Mouse (Mus musculus): ENCODE measurements around the gene Mrpl2.

Gene Mrpl2

DNA sequence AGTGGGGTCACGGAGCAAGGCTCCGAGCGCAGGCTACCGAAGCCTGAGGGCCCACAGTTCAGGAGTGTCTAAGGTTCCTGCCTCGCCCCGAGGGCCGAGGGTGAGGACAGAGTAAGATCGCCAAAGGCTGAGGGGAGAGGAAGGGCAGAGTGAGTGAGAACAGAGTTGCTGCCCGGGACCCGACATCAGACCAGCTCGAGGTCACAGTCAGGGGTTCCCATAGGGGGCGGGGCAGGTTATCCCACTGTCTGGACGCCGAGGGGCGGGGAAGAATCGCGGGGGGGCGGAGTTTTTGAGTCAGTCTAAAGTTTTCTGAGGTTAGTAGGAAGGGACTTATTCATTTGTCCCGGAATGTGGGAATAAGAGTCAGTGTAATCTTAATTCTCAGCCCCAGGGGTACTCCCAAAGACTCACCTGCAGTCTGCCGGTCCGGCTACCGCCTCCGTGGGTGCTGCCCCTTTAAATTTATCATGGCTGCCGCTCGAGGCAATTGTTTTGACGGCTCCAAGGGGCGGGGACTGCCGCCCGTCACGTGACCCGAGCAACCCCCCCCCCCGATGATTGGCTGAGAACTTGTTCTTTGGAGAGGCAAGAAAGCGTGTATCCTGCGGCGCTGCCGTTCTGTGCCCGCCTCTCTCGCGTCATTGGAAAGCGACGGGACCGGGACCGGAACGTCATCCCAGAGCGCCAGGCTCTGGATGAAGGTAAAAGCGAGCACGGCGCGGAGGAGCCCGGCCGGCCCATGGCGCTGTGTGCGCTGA lies at the start of gene Mrpl2, which contains the start of gene Klc4:
Gene Mrpl2, plus strand, starts transcription at position 669 of the 761 bp plus-strand sequence.
Gene Klc4, minus strand, starts transcription at position 462 of the 761 bp plus-strand sequence.
- DNase-seq (ENCODE audit: low spot score in 2 of 2) = peak; percentile 99

DNA sequence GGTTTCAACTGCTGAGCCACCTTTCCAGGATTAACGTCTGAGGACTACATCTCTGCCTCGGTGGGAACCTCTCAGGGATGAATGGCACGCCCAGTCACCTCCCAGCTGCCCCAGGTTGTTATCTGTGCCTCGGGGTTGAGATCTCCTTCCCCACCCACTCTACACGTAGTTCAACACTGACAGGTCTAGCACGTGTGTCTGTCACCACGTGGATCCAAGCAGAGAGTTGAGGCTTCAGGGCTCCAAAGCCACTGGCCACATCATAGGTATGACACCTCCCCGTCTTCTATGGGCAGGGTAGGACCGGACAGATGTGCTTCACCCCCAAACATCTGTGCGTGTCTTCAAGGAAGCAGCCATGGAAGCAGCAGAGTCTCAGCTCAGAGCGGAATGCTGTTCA lies 48.1 kb upstream of the Mrpl2 start:
- no peak for DNase-seq (ENCODE audit: low spot score in 2 of 2)

DNA sequence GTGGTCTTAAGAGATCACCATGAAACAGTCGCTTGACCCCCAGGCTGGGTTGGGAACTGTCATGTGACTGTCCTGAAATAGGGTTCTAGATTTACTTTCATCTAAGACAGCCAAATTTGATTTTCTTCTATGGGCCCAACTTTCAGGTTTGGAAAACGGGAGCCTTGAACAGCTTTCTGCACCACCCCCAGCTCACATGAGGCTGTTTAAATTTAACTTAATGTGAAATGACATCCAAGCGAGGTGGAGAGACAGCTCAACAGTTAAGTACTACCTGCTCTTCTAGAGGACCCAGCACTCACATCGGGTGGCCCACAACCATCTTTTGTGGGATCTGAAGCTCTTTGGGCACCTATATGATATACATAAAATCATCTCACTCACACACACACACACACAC lies 47.1 kb upstream of the Mrpl2 start:
- no peak for DNase-seq (ENCODE audit: low spot score in 2 of 2)

DNA sequence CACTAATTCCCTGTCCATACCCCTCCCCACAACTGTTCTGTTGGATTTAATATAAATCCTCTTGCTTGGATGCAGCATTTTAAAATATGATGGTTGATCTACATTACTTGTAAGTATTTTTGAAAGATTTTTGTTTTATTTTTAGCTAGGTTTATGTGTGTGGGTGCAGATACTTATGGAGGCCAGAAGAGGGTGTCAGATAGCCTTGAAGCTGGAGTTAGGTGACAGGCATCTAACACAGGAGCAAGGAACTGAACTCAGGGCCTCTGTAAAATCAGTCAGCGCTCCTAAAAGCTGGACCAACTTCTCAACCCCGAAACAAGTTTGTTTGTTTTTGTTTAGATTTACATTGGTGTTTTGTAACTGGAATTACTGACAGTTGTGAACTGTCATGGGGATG lies 45.5 kb upstream of the Mrpl2 start:
- no peak for DNase-seq (ENCODE audit: low spot score in 2 of 2)

DNA sequence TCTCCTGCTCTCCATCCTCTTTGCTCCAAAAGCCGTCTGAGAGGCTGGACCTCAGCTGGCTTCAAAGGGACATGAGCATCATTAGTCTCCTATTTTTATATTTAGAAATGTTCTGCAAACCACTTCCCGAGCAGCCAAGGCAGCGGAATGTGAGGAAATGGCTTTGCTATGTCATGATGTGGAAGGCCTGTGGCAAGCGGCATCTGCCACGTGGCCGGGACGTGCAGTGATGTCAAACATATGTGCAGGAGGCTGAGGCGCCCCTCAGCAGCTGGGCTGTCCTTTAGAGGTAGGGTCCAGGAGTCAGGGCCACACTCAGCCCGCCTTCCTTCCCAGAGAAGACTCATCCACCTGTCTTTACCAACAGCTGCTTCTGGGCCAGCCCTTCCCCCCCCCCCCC lies 43.8 kb upstream of the Mrpl2 start:
- DNase-seq (ENCODE audit: low spot score in 2 of 2) = no peak

DNA sequence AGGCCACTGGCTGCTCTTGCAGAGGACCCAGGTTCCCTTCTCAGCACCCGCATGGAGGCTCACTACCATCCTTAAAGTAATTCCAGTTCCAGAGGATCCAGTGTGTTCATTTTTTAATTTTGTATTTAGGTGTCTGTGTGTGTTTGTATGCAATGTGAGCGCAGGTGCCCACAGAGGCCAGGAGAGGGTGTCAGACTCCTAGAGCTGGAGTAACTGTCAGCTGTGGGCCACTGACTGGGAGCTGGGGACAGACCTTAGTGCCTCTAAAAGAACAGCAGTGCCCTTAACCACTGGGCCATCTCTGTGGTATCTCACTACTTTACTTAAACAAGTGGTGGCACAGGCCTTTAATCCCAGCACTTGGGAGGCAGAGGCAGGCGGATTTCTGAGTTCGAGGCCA lies 42.8 kb upstream of the Mrpl2 start:
- DNase-seq (ENCODE audit: low spot score in 2 of 2) = no peak

DNA sequence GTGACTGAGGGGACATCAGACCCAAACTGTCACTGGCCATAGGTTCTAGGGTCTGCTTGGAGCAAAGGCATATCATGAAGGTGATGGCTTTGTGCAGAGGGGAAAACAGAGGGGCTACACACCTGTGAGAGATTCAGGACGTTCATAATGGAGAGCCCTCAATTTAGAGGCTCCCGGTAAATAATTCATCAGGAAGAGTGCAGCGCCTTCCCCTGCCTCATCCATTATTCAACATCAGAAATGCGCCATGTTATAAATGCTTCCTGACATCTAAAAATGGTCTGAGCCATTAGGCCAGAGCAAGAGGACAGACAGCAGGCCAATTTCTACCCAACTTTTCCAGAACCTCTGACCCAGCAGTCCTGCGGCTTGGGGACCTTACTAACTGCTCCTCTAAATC lies 40.9 kb upstream of the Mrpl2 start:
- DNase-seq (ENCODE audit: low spot score in 2 of 2) = no peak

DNA sequence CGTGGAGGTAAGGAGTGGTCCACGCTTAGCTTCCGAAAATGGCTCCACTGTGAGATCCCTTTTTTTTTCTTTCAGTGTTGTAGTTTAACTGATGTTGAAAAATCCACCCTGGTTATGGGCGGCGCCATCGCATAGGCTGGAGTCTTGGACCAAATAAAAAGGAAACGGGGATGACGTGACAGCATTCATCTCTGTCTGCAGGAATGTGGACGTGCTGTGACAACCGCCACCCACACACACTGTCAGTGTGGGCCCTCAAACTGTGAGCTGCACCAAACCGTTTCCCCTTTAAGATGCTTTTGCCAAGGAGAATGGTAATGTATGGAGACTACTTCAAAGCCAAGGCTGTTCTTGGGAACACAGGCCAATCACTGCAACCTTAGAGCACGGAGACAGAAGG lies 40.0 kb upstream of the Mrpl2 start:
- no peak for DNase-seq (ENCODE audit: low spot score in 2 of 2)

DNA sequence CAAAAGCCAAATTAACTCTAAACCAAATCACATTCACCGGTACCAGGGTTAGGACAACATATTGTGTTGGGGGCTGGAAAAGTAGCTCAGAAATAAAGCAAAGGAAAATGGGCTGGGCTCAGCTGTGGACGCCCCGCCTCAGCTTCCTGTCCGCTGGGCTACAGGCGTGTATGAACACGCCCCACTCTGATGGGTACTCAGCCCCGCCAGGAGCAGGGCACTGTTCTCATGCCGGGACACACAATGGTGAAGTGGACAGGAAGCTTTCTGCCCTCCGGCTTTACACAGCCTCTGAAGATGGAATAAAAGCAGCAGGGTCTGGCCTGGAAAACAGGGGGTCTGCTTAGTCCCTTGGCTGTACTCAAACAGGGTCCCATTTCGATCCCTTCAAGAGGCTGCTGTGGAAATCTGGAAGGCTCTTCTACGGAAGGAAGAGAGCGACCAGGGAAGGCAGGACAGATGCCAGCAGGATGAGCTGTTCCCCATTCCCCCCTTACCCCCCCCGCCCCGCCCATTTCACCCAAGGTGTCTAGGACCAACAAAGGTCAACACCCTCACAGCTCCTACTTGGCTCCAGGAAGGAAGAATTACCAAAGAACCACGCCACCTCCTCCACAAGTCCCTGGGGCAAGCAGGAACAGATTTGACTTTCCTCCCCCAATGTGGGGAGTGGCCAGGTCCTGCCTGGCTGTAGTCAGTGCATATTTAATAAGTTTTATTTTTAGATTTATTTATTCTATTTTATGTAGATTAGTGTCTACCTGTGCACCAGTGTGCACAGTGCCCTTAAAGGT lies 36.1 kb upstream of the Mrpl2 start:
- DNase-seq (ENCODE audit: low spot score in 2 of 2) = no peak

DNA sequence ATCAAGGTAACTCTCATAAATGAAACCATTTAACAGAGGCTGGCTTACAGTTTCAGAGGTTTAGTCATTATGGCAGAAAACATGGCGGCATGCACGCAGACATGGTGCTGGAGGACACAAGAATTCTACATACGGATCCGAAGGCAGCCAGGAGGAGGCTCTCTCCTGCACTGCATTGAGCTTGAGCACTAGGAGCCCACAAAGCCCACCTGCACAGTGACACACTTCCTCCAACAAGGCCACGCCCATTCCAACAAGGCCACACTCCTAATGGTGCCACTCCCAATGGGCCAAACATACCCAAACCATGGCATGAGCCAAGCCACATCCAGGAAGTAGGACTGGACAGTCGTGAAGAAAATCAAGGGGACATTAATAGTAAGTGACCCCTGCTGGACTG lies 34.7 kb upstream of the Mrpl2 start:
- DNase-seq (ENCODE audit: low spot score in 2 of 2) = no peak

DNA sequence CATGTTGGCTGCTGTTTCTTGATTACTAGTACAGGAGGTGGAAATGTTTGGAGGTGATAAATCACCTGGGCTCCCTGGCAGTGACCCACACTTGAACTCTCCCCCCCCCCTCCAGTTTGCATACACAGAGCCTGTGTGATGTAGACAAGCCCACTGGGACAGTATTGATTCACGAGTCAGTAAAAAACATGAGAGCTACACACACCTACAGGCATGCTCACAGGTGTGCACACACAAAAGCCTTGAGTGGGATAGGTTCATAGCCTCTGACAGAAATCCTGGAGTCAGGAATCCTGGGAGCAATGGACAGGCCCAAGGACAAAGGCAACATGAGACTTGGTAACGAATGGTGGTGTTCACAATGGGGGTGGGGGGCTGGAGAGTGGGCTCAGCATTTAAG lies 33.8 kb upstream of the Mrpl2 start:
- DNase-seq (ENCODE audit: low spot score in 2 of 2) = no peak

DNA sequence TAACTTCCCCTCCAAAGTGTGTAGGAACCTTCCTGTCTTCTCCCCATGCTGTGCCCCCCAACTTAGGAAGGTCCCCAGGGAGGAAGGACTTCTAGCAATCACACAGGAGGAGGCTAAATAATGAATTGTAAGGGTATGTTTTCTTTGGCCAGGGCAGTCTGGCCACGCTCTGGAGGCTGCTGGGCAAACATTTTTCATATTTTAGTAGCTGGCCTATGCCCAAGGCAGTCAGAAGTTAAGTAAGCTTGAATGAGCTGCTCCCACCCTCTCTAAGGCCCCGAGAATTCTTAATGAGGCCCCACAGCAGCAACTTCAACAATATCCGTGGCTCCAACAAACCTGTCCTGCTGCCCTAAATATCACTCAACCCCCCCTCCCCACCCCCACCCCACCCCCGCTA lies 33.2 kb upstream of the Mrpl2 start:
- DNase-seq (ENCODE audit: low spot score in 2 of 2) = no peak

DNA sequence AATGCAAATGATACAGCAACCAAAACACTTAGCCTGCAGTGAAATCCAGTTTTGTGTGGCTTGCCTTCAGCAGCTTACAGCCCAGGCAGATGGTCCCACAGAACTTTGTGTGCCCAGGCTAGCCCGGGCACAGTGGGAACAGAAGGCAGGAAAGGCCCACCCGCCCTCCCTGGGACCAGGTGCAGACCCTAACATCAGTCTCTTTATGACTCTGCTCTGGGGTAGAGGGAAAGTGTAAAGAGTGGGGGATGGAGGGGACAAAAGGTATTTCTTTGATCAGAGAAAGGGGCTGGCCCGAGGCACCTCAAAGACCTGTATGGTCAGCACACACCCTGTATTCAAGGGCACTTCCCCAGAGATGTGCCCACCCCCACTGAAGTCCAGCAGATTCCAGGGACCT lies 32.8 kb upstream of the Mrpl2 start:
- no peak for DNase-seq (ENCODE audit: low spot score in 2 of 2)

DNA sequence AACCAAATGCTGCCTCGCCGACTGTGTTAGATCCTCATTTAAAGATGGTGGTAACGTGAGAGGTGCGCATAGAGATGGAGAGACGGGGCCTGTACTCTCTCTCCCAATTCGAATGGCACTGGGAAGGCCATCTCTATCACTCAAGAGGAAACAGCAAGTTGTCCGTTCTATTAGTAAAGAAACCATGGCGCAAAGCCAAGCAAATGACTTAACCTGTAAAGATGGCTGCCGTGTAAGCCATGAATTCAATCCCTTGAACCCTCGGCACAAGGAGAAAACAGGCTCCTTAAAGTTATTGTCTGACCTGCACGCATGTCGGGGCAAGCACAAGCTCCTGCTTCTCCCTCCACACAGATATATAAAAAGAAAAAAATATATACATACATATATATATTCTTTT lies 28.2 kb upstream of the Mrpl2 start:
- no peak for DNase-seq (ENCODE audit: low spot score in 2 of 2)

DNA sequence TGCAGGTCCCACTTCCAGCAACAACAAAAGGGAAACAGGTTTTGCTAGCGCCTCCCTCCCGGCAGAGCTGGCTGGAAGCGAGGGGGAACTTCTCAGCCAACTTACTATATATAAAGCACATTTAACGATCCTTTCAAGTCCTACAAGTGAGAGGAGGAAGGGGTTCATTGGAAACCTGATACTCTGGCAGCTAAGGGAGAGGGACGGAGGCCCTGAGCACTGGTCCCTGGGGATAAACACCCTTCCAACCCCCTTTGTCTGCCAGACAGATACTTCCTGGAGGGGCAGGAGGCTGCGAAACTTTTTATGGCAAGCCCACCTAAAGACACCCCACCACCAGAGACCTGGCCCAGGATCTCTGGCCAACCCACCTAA lies 27.6 kb upstream of the Mrpl2 start:
- DNase-seq (ENCODE audit: low spot score in 2 of 2) = no peak

DNA sequence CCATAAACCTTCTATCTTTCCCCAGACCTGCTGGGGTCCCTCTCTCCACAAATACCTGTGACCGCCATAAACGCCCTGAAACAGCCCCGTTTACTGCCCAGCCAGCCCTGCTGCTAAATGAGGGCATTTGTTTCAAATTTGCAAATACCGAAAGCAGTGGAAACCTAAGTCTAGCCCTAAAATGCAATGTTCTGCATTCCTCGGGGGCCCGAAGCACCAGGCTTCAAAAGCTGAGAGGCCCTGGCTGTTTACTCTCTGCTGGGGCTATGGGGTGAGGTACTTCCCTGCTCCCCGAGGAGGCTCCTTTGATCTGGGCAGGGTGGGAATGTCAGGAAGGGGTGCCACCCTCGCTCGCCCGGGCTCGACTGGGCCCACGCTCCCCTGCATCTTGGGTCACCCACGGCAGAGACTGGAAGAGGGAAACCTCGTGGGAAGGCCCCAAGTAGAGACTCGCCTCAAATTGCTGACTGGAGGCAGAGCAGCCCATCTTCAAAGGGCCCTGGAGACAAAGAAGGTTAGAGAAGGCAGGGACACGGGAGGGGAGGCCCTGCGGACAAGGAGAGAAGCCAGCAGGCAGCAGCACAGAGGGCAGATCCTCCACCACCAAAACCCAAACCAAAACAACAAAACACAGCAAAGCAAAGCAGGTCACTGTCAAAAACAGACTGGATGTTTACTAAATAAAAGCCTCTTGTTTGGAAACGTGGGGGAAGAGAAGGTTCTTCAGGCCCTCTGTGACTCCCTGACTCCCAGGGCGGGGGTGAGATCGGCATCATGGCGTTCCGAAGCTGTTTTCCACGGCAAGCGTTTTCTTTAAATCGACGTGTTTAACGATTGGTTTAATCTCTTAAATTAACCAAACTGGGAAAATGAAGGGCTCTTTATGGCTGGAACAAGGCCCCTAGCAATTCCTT lies 27.0 kb upstream of the Mrpl2 start:
- DNase-seq (ENCODE audit: low spot score in 2 of 2) = no peak

DNA sequence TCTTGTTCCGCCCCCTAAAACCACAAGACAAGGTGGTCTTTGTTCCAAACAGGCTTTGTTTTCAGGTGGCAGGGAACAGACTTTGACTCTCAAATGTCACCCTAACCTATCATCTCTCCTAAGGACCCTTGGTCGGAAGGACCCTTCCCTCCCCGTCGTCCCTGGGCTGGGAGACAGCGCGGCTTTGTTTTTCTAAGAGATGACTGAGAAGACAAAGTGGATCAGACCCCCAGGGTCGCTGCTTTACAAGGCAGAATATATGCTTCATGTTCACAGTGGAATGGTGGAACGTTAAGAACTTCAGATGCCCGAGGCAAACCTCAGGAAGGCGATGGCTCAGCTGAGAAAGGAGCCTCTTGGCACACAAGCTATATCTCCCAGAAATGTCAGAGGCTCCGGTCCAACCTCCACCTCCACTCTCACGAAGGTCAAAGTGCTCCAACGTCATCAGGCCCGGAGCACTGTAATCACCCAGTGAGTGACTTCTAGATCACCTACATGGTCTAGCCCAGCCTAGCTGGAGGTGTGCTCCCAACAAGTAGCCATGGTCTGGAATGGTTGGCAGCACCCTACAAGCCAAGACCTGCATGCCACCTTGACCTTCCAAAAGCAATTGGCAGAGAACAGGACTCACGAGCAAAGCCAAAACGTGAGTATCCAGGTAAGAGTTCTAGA lies 26.2 kb upstream of the Mrpl2 start:
- DNase-seq (ENCODE audit: low spot score in 2 of 2) = no peak

DNA sequence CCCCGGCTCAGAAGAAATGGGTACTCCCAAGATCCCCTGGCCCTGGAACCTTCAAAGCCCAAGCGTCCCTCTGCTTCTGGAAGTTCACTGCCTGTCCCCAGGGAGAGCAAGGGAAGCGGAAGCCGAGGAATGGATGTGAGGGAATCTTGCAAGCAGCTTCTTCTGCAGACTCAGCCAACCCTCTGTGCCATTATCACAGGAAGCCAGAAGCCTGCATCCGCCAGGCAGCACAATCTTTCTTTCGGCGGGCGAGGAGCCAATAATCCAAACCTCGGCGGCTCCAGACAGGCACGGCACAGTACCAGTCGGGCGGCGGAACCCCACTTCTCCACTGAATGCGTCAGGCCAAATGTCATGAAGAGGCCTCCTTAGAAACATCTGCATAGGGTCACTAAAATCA lies 24.7 kb upstream of the Mrpl2 start:
- DNase-seq (ENCODE audit: low spot score in 2 of 2) = no peak

DNA sequence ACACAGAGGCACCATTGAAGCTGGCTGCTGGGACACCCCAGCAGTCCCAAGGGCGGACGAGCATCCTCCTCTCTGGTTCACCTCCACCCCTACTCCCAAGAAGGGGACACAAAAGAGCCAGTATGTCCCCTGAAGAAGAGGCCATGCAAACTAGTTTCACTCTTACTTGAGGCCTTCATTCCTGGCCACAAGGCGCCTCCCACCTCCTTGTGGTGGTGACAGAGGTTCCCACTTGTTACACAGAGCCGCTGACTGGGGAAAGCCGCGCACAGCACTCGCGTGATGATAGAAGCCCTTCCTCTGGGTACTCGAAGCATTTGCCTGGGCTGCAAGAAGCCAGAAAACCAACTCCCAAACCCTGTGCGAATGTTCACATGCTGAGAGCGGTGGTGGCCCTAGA lies 23.8 kb upstream of the Mrpl2 start:
- no peak for DNase-seq (ENCODE audit: low spot score in 2 of 2)

DNA sequence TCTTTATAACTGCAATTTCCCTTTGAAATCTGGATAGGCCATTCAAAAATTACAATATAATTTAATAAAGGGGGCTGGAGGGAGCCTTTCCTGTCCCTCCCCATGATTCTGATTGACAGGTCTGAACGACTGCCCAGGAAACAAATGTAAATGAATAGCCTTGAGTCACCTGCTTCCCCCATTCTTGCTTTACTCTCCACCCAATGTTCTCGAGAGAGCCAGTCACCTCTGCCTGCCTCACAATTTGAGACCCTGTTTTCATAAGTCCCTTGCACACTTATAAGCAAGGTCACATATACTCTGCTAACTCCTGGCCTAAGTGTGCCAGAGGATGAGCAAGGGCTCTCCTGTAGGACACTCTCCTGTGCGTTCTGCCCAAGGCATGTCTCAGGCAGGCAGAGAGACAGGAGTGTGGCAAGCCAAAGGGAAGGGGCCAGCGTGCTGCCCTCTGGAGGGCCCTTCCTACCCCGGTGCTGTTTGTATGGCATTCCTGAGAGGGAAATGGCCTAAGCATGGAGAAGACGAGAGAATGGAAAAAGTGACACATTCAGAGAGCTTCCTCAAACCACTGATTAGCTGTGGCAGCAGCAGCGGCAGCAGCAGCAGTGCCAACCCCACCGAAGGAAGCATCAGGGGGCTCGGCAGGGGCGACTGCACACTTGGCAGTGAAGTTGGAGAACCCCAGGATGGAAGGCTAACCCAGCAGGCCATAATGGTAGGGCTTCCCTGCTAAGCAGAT lies 22.0 kb upstream of the Mrpl2 start:
- DNase-seq (ENCODE audit: low spot score in 2 of 2) = no peak

DNA sequence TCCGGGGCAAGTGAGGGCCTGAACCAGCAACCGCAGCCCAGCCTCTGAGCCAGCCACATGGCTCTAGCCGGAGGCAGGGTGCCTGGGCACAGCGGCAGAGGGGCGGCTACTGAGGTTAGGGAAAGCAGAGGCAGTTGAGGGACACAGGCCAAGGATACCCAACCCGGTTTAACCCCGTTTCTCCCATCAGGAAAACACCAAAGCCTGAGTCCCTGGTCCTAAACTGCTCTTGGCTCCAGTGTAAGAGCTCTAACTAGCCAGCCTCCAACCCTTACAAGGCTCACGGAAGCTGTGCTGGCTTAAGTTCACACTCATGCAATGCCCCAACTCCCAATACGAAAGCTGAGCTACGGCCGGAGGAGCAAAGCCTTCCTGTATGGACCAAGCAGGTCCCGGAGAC lies 21.4 kb upstream of the Mrpl2 start:
- DNase-seq (ENCODE audit: low spot score in 2 of 2) = no peak

All from spleen, postnatal 10 days (tissue).